Mouse (Mus musculus): Measurements from ENCODE around the gene Gm10521. TPM values are rescaled to one million over a fixed set of nuclear protein-coding genes. Genes with fewer than 3 reads are reported as not detected.

Gm10521 gene
- total and polyA plus RNA-seq, 3 experiments, result 0.09 to 0.41 TPM; not detected in 1

GRCm38 (mm10) chr1:171919901-171920510 lies 24.5 kb downstream of the Gm10521 start:
- intact Hi-C loops (cut with DNase I), result no loop called here
- WGBS, result 77% methylated on average over 6 of the region's 6 CpGs

GRCm38 (mm10) chr1:171920989-171921621 lies 25.6 kb downstream of the Gm10521 start:
- 0 out of 2 replicates have a peak, but pooled peaks cover 1% of the 10 kb centered on the region for H3K27me3 ChIP-seq (ENCODE audit: control insufficient read depth, insufficient read depth, low read length)
- peak in 1 of 2 experiments; percentile 12 for DNase-seq
- no peaks in the 10 kb centered on the region for H3K4me1 ChIP-seq (ENCODE audit: control insufficient read depth, insufficient read depth, low read length)
- H3K4me3 ChIP-seq, result no peak overlapping the region
- intact Hi-C loops (cut with DNase I), result no loop called here
- H3K9ac ChIP-seq (ENCODE audit: low read depth, low read length), result no peak overlapping the region
- H3K27ac ChIP-seq, result no peak overlapping the region
- 74% methylated on average over 9 of the region's 9 CpGs for WGBS
- TF ChIP-seq CTCF (IDR thresholded peaks at IDR 0.05) (no peak), POLR2A (IDR thresholded peaks at IDR 0.05; ENCODE audit: insufficient read depth, low read depth, low read length) (no peak), EP300 (IDR thresholded peaks at IDR 0.05; ENCODE audit: insufficient read depth, low read depth, low read length) (no peak)
- no peaks in the 10 kb centered on the region for H3K79me2 ChIP-seq (replicated peaks; ENCODE audit: control insufficient read depth, insufficient read depth, low read length)
- H3K36me3 ChIP-seq (ENCODE audit: control insufficient read depth, insufficient read depth, low read length), result no peaks in the 10 kb centered on the region

More at GRCm38 (mm10) chr1:171919901-171920510, 24.5 kb downstream of the Gm10521 start:
- no peaks in the 10 kb centered on the region for H3K79me2 ChIP-seq (replicated peaks; ENCODE audit: control insufficient read depth, insufficient read depth, low read length)
- H3K4me1 ChIP-seq (ENCODE audit: control insufficient read depth, insufficient read depth, low read length), result no peaks in the 10 kb centered on the region
- H3K36me3 ChIP-seq (ENCODE audit: control insufficient read depth, insufficient read depth, low read length), result no peaks in the 10 kb centered on the region
- H3K9ac ChIP-seq (ENCODE audit: low read depth, low read length), result no peak overlapping the region
- 0 out of 2 replicates have a peak, but pooled peaks cover 1% of the 10 kb centered on the region for H3K27me3 ChIP-seq (ENCODE audit: control insufficient read depth, insufficient read depth, low read length)
- no peak overlapping the region for H3K27ac ChIP-seq
- TF ChIP-seq CTCF (IDR thresholded peaks at IDR 0.05) (no peak), POLR2A (IDR thresholded peaks at IDR 0.05; ENCODE audit: insufficient read depth, low read depth, low read length) (no peak), EP300 (IDR thresholded peaks at IDR 0.05; ENCODE audit: insufficient read depth, low read depth, low read length) (no peak)
- DNase-seq, result no peak
- H3K4me3 ChIP-seq, result no peak overlapping the region

GRCm38 (mm10) chr1:171921641-171922040 lies 26.2 kb downstream of the Gm10521 start:
- H3K9ac ChIP-seq (ENCODE audit: low read depth, low read length), result no peak overlapping the region
- TF ChIP-seq EP300 (IDR thresholded peaks at IDR 0.05; ENCODE audit: insufficient read depth, low read depth, low read length) (no peak), CTCF (IDR thresholded peaks at IDR 0.05) (no peak), POLR2A (IDR thresholded peaks at IDR 0.05; ENCODE audit: insufficient read depth, low read depth, low read length) (no peak)
- H3K27me3 ChIP-seq (ENCODE audit: control insufficient read depth, insufficient read depth, low read length), result 0 out of 2 replicates have a peak, but pooled peaks cover 1% of the 10 kb centered on the region
- no peak overlapping the region for H3K4me3 ChIP-seq
- no peak overlapping the region for H3K27ac ChIP-seq
- H3K79me2 ChIP-seq (replicated peaks; ENCODE audit: control insufficient read depth, insufficient read depth, low read length), result no peaks in the 10 kb centered on the region
- no peak for DNase-seq
- intact Hi-C loops (cut with DNase I), result no loop called here
- no peaks in the 10 kb centered on the region for H3K36me3 ChIP-seq (ENCODE audit: control insufficient read depth, insufficient read depth, low read length)
- 82% methylated on average over 2 of the region's 2 CpGs for WGBS
- no peaks in the 10 kb centered on the region for H3K4me1 ChIP-seq (ENCODE audit: control insufficient read depth, insufficient read depth, low read length)

- H3K27ac ChIP-seq, result no peak overlapping the region
- no peaks in the 10 kb centered on the region for H3K36me3 ChIP-seq (ENCODE audit: control insufficient read depth, insufficient read depth, low read length)
- no peaks in the 10 kb centered on the region for H3K79me2 ChIP-seq (replicated peaks; ENCODE audit: control insufficient read depth, insufficient read depth, low read length)
- intact Hi-C loops (cut with DNase I), result no loop called here
- TF ChIP-seq POLR2A (IDR thresholded peaks at IDR 0.05; ENCODE audit: insufficient read depth, low read depth, low read length), result no peak
- TF ChIP-seq EP300 (IDR thresholded peaks at IDR 0.05; ENCODE audit: insufficient read depth, low read depth, low read length), result no peak
- no peak for TF ChIP-seq CTCF (IDR thresholded peaks at IDR 0.05)
- H3K27me3 ChIP-seq (ENCODE audit: control insufficient read depth, insufficient read depth, low read length), result no peaks in the 10 kb centered on the region
- H3K9ac ChIP-seq (ENCODE audit: low read depth, low read length), result no peak overlapping the region
- DNase-seq, result no peak
- H3K4me1 ChIP-seq (ENCODE audit: control insufficient read depth, insufficient read depth, low read length), result no peaks in the 10 kb centered on the region
- 87% methylated on average over 5 of the region's 5 CpGs for WGBS
- H3K4me3 ChIP-seq, result no peak overlapping the region
These were observed 27.4 kb downstream of the Gm10521 start for GRCm38 (mm10) chr1:171922844-171923243.

GRCm38 (mm10) chr1:171924900-171925299 lies 29.4 kb downstream of the Gm10521 start:
- intact Hi-C loops (cut with DNase I), result no loop called here
- no peak overlapping the region for H3K27ac ChIP-seq
- TF ChIP-seq CTCF (IDR thresholded peaks at IDR 0.05) (no peak), POLR2A (IDR thresholded peaks at IDR 0.05; ENCODE audit: insufficient read depth, low read depth, low read length) (no peak), EP300 (IDR thresholded peaks at IDR 0.05; ENCODE audit: insufficient read depth, low read depth, low read length) (no peak)
- no peaks in the 10 kb centered on the region for H3K36me3 ChIP-seq (ENCODE audit: control insufficient read depth, insufficient read depth, low read length)
- H3K9ac ChIP-seq (ENCODE audit: low read depth, low read length), result no peak overlapping the region
- H3K27me3 ChIP-seq (ENCODE audit: control insufficient read depth, insufficient read depth, low read length), result no peaks in the 10 kb centered on the region
- no peak for DNase-seq
- H3K79me2 ChIP-seq (replicated peaks; ENCODE audit: control insufficient read depth, insufficient read depth, low read length), result no peaks in the 10 kb centered on the region
- WGBS, result 64% methylated on average over 3 of the region's 3 CpGs
- no peak overlapping the region for H3K4me3 ChIP-seq
- H3K4me1 ChIP-seq (ENCODE audit: control insufficient read depth, insufficient read depth, low read length), result no peaks in the 10 kb centered on the region

GRCm38 (mm10) chr1:171933851-171934250 lies 38.4 kb downstream of the Gm10521 start:
- Histone ChIP-seq H3K4me1 (ENCODE audit: control insufficient read depth, insufficient read depth, low read length) (no peaks in the 10 kb centered on the region), H3K4me3 (no peak overlapping the region), H3K27ac (no peak overlapping the region), H3K9ac (ENCODE audit: low read depth, low read length) (no peak overlapping the region), H3K27me3 (ENCODE audit: control insufficient read depth, insufficient read depth, low read length) (no peaks in the 10 kb centered on the region), H3K79me2 (replicated peaks; ENCODE audit: control insufficient read depth, insufficient read depth, low read length) (no peaks in the 10 kb centered on the region), H3K36me3 (ENCODE audit: control insufficient read depth, insufficient read depth, low read length) (no peaks in the 10 kb centered on the region)
- DNase-seq, result no peak
- intact Hi-C loops (cut with DNase I), result no loop called here
- TF ChIP-seq POLR2A (IDR thresholded peaks at IDR 0.05; ENCODE audit: insufficient read depth, low read depth, low read length), result no peak
- no peak for TF ChIP-seq EP300 (IDR thresholded peaks at IDR 0.05; ENCODE audit: insufficient read depth, low read depth, low read length)
- TF ChIP-seq CTCF (IDR thresholded peaks at IDR 0.05), result no peak
- WGBS, result 10% methylated on average over 3 of the region's 3 CpGs
